Mouse (Mus musculus): ENCODE results near the gene Gm20388.

DNA sequence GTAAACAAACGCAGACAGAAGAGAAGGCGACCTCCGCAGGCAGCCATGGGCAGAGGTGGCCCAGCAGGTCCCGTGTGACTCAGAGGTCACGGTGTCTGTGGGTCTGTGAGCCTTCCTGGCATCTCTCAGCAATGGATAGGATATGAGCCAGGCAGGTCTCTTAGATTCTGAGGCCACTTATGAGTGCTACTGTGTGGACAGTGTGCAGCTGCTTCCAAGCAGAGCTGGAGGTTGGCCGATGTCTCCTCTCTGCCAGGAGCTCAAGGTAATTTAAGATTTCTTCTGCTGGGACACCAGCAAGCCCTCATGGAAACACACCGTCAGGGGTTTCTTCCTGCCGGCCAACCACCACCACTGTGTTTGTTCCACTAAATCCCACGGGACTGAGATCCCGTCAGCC is 4397.1 kb downstream of the Gm20388 start:
- no peak for TF ChIP-seq CTCF (IDR thresholded peaks at IDR 0.05; ENCODE audit: extremely low read depth, insufficient read depth, low read length)
- no peak for TF ChIP-seq POLR2A (IDR thresholded peaks at IDR 0.05; ENCODE audit: extremely low read depth, insufficient read depth, low read length)

Measured in cortical plate, adult 2 months (tissue).